8 mouse cellular contexts compared by ENCODE assay signal in genomic region chr9:53829866-53830209, GRCm38 (mm10). TPM values are rescaled to one million over a fixed set of nuclear protein-coding genes. Genes with fewer than 3 reads are reported as not detected.
DNase-seq lines count a peak whose midpoint lies in the region; ATAC-seq and TF ChIP-seq lines count a peak whose summit lies in the region.

No protein-coding gene starts in this region.

- WGBS in kidney, embryonic 16.5 days, result 55% methylated on average over 2 of the region's 2 CpGs
- WGBS in embryonic facial prominence, embryonic 12.5 days, result 33% methylated on average over 2 of the region's 2 CpGs
- 14% methylated on average over 2 of the region's 2 CpGs for WGBS in hindbrain, postnatal 0 days
- 26% methylated on average over 2 of the region's 2 CpGs for WGBS in midbrain, postnatal 0 days

- DNase-seq in kidney, adult 8-10 months, result no peak
- peak; percentile 31 for DNase-seq in hindbrain, postnatal 0 days (ENCODE audit: low spot score)
- peak; percentile 35 for DNase-seq in midbrain, postnatal 0 days (ENCODE audit: low spot score)
- DNase-seq in right cerebral cortex, postnatal 36 days (ENCODE audit: low spot score in 2 of 2), result no peak
- DNase-seq in cerebellum, adult 11 months, result no peak

- H3K36me3 ChIP-seq in kidney, embryonic 16.5 days (ENCODE audit: insufficient read depth, low read length), result no peaks in the 10 kb centered on the region
- H3K36me3 ChIP-seq in embryonic facial prominence, embryonic 12.5 days, result no peaks in the 10 kb centered on the region
- no peaks in the 10 kb centered on the region for H3K36me3 ChIP-seq in hindbrain, postnatal 0 days (ENCODE audit: insufficient read depth, low read length)
- H3K36me3 ChIP-seq in midbrain, postnatal 0 days (ENCODE audit: insufficient read depth, low read length), result no peaks in the 10 kb centered on the region

- peak overlapping the region; percentile 67 for H3K9ac ChIP-seq in kidney, embryonic 16.5 days (replicated peaks; ENCODE audit: low read length)
- peak overlapping the region; percentile 17; the same call in 1 of the 2 replicates for H3K9ac ChIP-seq in embryonic facial prominence, embryonic 12.5 days
- peak overlapping the region; percentile 66 for H3K9ac ChIP-seq in hindbrain, postnatal 0 days (replicated peaks; ENCODE audit: low read length)
- peak overlapping the region; percentile 62 for H3K9ac ChIP-seq in midbrain, postnatal 0 days (replicated peaks; ENCODE audit: low read length, poor library complexity, severe bottlenecking)

- H3K4me2 ChIP-seq in kidney, embryonic 16.5 days (replicated peaks; ENCODE audit: low read depth, low read length), result peak overlapping the region; percentile 71
- H3K4me2 ChIP-seq in embryonic facial prominence, embryonic 12.5 days (replicated peaks), result peak overlapping the region; percentile 53
- H3K4me2 ChIP-seq in hindbrain, postnatal 0 days (ENCODE audit: low read depth, low read length), result peak overlapping the region; percentile 66
- peak overlapping the region; percentile 57 for H3K4me2 ChIP-seq in midbrain, postnatal 0 days (ENCODE audit: low read depth, low read length, poor library complexity, severe bottlenecking)

- no peaks in the 10 kb centered on the region for H3K9me3 ChIP-seq in kidney, embryonic 16.5 days (ENCODE audit: low read length)
- no peaks in the 10 kb centered on the region for H3K9me3 ChIP-seq in embryonic facial prominence, embryonic 12.5 days
- H3K9me3 ChIP-seq in hindbrain, postnatal 0 days (ENCODE audit: low read length), result no peaks in the 10 kb centered on the region
- no peaks in the 10 kb centered on the region for H3K9me3 ChIP-seq in midbrain, postnatal 0 days (ENCODE audit: low read length)

- no peak for ATAC-seq in kidney, embryonic 16.5 days (ENCODE audit: low FRiP score, low TSS enrichment)
- ATAC-seq in embryonic facial prominence, embryonic 12.5 days (ENCODE audit: insufficient number of reproducible peaks, insufficient read depth, low FRiP score, low TSS enrichment), result no peak
- peak; percentile 76 for ATAC-seq in hindbrain, postnatal 0 days
- peak; percentile 60; the same call in 1 of the 2 replicates for ATAC-seq in midbrain, postnatal 0 days (ENCODE audit: low FRiP score)
- no peak for ATAC-seq in megakaryocyte progenitor cell, adult 5-6 weeks (replicated peaks; ENCODE audit: poor library complexity)

- H3K27me3 ChIP-seq in kidney, embryonic 16.5 days (ENCODE audit: insufficient read depth, low read length), result no peaks in the 10 kb centered on the region; the same call in 1 of the 2 replicates
- H3K27me3 ChIP-seq in embryonic facial prominence, embryonic 12.5 days, result peaks cover 13% of the 10 kb centered on the region; the same call in 1 of the 2 replicates
- no peaks in the 10 kb centered on the region for H3K27me3 ChIP-seq in hindbrain, postnatal 0 days (ENCODE audit: insufficient read depth, low read length)
- no peaks in the 10 kb centered on the region for H3K27me3 ChIP-seq in midbrain, postnatal 0 days (ENCODE audit: insufficient read depth, low read length)

- peak overlapping the region; percentile 55 for H3K4me3 ChIP-seq in kidney, embryonic 16.5 days (ENCODE audit: low read length)
- peak overlapping the region; percentile 37 for H3K4me3 ChIP-seq in embryonic facial prominence, embryonic 12.5 days
- H3K4me3 ChIP-seq in hindbrain, postnatal 0 days (ENCODE audit: low read length), result peak overlapping the region; percentile 47
- H3K4me3 ChIP-seq in midbrain, postnatal 0 days (ENCODE audit: low read depth, low read length), result peak overlapping the region; percentile 44

- no peak overlapping the region for H3K27ac ChIP-seq in kidney, embryonic 16.5 days (ENCODE audit: low read length)
- no peak overlapping the region for H3K27ac ChIP-seq in embryonic facial prominence, embryonic 12.5 days
- H3K27ac ChIP-seq in hindbrain, postnatal 0 days, result peak overlapping the region; percentile 78
- peak overlapping the region; percentile 84 for H3K27ac ChIP-seq in midbrain, postnatal 0 days (ENCODE audit: low read depth, low read length)

- no peaks in the 10 kb centered on the region for H3K4me1 ChIP-seq in kidney, embryonic 16.5 days (ENCODE audit: insufficient read depth, low read length)
- H3K4me1 ChIP-seq in embryonic facial prominence, embryonic 12.5 days, result no peaks in the 10 kb centered on the region
- no peaks in the 10 kb centered on the region for H3K4me1 ChIP-seq in hindbrain, postnatal 0 days (ENCODE audit: insufficient read depth, low read length)
- H3K4me1 ChIP-seq in midbrain, postnatal 0 days (ENCODE audit: insufficient read depth, low read length), result no peaks in the 10 kb centered on the region

- no peak for TF ChIP-seq CTCF in hindbrain, postnatal 0 days (IDR thresholded peaks at IDR 0.05; ENCODE audit: low read depth)
- TF ChIP-seq CTCF in midbrain, postnatal 0 days (IDR thresholded peaks at IDR 0.05), result no peak

RNA-seq across cellular contexts. Expression of gene Sln, which starts 20.1 kb away (rescaled TPM):
- polyA plus RNA-seq in kidney, embryonic 16.5 days (2015; fragmentation: Nextera tagmentation; extraction: Ambion mirVana), result 4.5 TPM in 2 replicates
- polyA plus RNA-seq in embryonic facial prominence, embryonic 12.5 days (2016; fragmentation: Nextera tagmentation; extraction: Ambion mirVana), result 10.9 and 13.5 TPM in 2 replicates
- 0.86 TPM in 1 of 2 replicates, not detected in the other for total RNA-seq in hindbrain, postnatal 0 days (2014; rRNA removed)
- 0.14 TPM in 1 of 2 replicates, not detected in the other for polyA plus RNA-seq in hindbrain, postnatal 0 days (2015; fragmentation: Nextera tagmentation; extraction: Ambion mirVana)
- total RNA-seq in midbrain, postnatal 0 days (2014; rRNA removed), result not detected in 2 replicates
- 0.15 TPM in 1 of 2 replicates, not detected in the other for polyA plus RNA-seq in midbrain, postnatal 0 days (2015; fragmentation: Nextera tagmentation; extraction: Ambion mirVana)
- total RNA-seq in megakaryocyte progenitor cell, adult 5-6 weeks (2015), result not detected in 2 replicates
- total RNA-seq in megakaryocyte progenitor cell, adult 5-6 weeks (2017), result not detected in 2 replicates

RNA-seq across cellular contexts. Expression of gene Slc35f2, which starts 58.5 kb away (rescaled TPM):
- polyA plus RNA-seq in kidney, embryonic 16.5 days (2015; fragmentation: Nextera tagmentation; extraction: Ambion mirVana), result 20.1 and 20.4 TPM in 2 replicates
- polyA plus RNA-seq in embryonic facial prominence, embryonic 12.5 days (2016; fragmentation: Nextera tagmentation; extraction: Ambion mirVana), result 7.2 and 8.2 TPM in 2 replicates
- total RNA-seq in hindbrain, postnatal 0 days (2014; rRNA removed), result 12.1 and 18.4 TPM in 2 replicates
- 20.4 and 20.6 TPM in 2 replicates for polyA plus RNA-seq in hindbrain, postnatal 0 days (2015; fragmentation: Nextera tagmentation; extraction: Ambion mirVana)
- total RNA-seq in midbrain, postnatal 0 days (2014; rRNA removed), result 14.8 and 15.4 TPM in 2 replicates
- 15.3 and 16.5 TPM in 2 replicates for polyA plus RNA-seq in midbrain, postnatal 0 days (2015; fragmentation: Nextera tagmentation; extraction: Ambion mirVana)
- 0.71 and 2.3 TPM in 2 replicates for total RNA-seq in megakaryocyte progenitor cell, adult 5-6 weeks (2015)
- total RNA-seq in megakaryocyte progenitor cell, adult 5-6 weeks (2017), result 1.5 and 2.5 TPM in 2 replicates

Comparison
In these comparisons a context has a peak if more than half of its experiments do, and no peak if none do; other contexts are left out.
1. ATAC-seq: peak in hindbrain, postnatal 0 days (single experiment) and midbrain, postnatal 0 days (single experiment); none in kidney, embryonic 16.5 days (single experiment), embryonic facial prominence, embryonic 12.5 days (single experiment) and megakaryocyte progenitor cell, adult 5-6 weeks (single experiment).
2. H3K27ac ChIP-seq: peak in hindbrain, postnatal 0 days (single experiment) and midbrain, postnatal 0 days (single experiment); none in kidney, embryonic 16.5 days (single experiment) and embryonic facial prominence, embryonic 12.5 days (single experiment).
3. H3K9ac ChIP-seq: peak in every context shown above with its lines; median percentile 67 in kidney, embryonic 16.5 days; 66 in hindbrain, postnatal 0 days; 62 in midbrain, postnatal 0 days; 17 in embryonic facial prominence, embryonic 12.5 days.
4. DNase-seq: peak in hindbrain, postnatal 0 days (single experiment) and midbrain, postnatal 0 days (single experiment); none in kidney, adult 8-10 months (0 of 2), right cerebral cortex, postnatal 36 days (0 of 2) and cerebellum, adult 11 months (single experiment).
5. Peak in every context shown above with its lines, with median percentiles within 50 percentile points of each other: H3K4me2 ChIP-seq and H3K4me3 ChIP-seq.